Mouse (Mus musculus) right cerebral cortex, postnatal 36 days (tissue): ENCODE results near the gene Trpv1.

Experiments used
- DNase-seq, 2 experiments: peaks; one replicate each; pipeline ENCODE4 v3.0.0; 2022; ENCODE audit warnings: low spot score in 2 of 2, mixed read lengths in 1 of 2

The Trpv1 gene

GRCm38 (mm10) chr11:73235990-73236701, 2.1 kb downstream of the Trpv1 start:
- no peak for DNase-seq

- DNase-seq, result no peak
These were observed 2.6 kb downstream of the Trpv1 start for GRCm38 (mm10) chr11:73236731-73237130.

- DNase-seq, result no peak
These were observed 8.1 kb downstream of the Trpv1 start for GRCm38 (mm10) chr11:73242199-73242598.

GRCm38 (mm10) chr11:73242777-73243176, 8.7 kb downstream of the Trpv1 start:
- no peak for DNase-seq

- DNase-seq, result no peak
These were observed 23.4 kb downstream of the Trpv1 start for GRCm38 (mm10) chr11:73257362-73257945.

- DNase-seq, result no peak
These were observed 24.6 kb downstream of the Trpv1 start for GRCm38 (mm10) chr11:73258664-73259063.

GRCm38 (mm10) chr11:73260457-73260856, 26.4 kb downstream of the Trpv1 start:
- no peak for DNase-seq

- DNase-seq, result no peak
These were observed 27.3 kb downstream of the Trpv1 start for GRCm38 (mm10) chr11:73261385-73261784.

GRCm38 (mm10) chr11:73267267-73267666, 33.2 kb downstream of the Trpv1 start, which contains the start of gene Trpv3:
Gene Trpv3 (plus strand): TSS chr11:73267388.
- DNase-seq, result no peak

GRCm38 (mm10) chr11:73274821-73275220, 40.7 kb downstream of the Trpv1 start:
- no peak for DNase-seq

GRCm38 (mm10) chr11:73280710-73281109, 46.6 kb downstream of the Trpv1 start:
- no peak for DNase-seq

GRCm38 (mm10) chr11:73281528-73282027, 47.5 kb downstream of the Trpv1 start:
- DNase-seq, result peak; percentile 77 to 79

GRCm38 (mm10) chr11:73283369-73283768, 49.3 kb downstream of the Trpv1 start:
- no peak for DNase-seq

GRCm38 (mm10) chr11:73283926-73284325, 49.8 kb downstream of the Trpv1 start:
- no peak for DNase-seq

- no peak for DNase-seq
These were observed 50.3 kb downstream of the Trpv1 start for GRCm38 (mm10) chr11:73284351-73284750.

GRCm38 (mm10) chr11:73289621-73290020, 55.5 kb downstream of the Trpv1 start:
- DNase-seq, result no peak

- no peak for DNase-seq
These were observed 69.0 kb downstream of the Trpv1 start for GRCm38 (mm10) chr11:73303123-73303522.
